Mouse (Mus musculus) heart, embryonic 12.5 days (tissue): ENCODE measurements around the gene Olfr1126. TPM values are rescaled to one million over a fixed set of nuclear protein-coding genes. Genes with fewer than 3 reads are reported as not detected.

ENCODE experiments used
- polyA plus RNA-seq: library from polyadenylated mRNA; unstranded; fragments of >200 nt; fragmentation: Nextera tagmentation; extraction: Ambion mirVana; gene quantifications from 2 replicates; pipeline ENCODE4 v1.2.1, GENCODE M21; 2016

The Olfr1126 gene
- polyA plus RNA-seq, 1 experiment from 2014 or later, result not detected

Other genes starting within 250 kb of the Olfr1126 start
- gene Olfr1113, start 245.0 kb upstream of the Olfr1126 start, polyA plus RNA-seq, result not detected in 2 replicates
- gene Olfr1115, start 205.9 kb upstream of the Olfr1126 start, polyA plus RNA-seq, result not detected in 2 replicates
- not detected in 2 replicates for gene Olfr1116, start 186.4 kb upstream of the Olfr1126 start, polyA plus RNA-seq
- gene Olfr1118, start 146.4 kb upstream of the Olfr1126 start, polyA plus RNA-seq, result not detected in 2 replicates
- not detected in 2 replicates for gene Olfr1120, start 99.1 kb upstream of the Olfr1126 start, polyA plus RNA-seq
- not detected in 2 replicates for gene Olfr1121, start 84.1 kb upstream of the Olfr1126 start, polyA plus RNA-seq
- not detected in 2 replicates for gene Olfr1122, start 68.1 kb upstream of the Olfr1126 start, polyA plus RNA-seq
- gene Olfr1123, start 37.3 kb upstream of the Olfr1126 start, polyA plus RNA-seq, result not detected in 2 replicates
- not detected in 2 replicates for gene Olfr1124, start 23.7 kb upstream of the Olfr1126 start, polyA plus RNA-seq
- gene Pramel7, start 43.1 kb downstream of the Olfr1126 start, polyA plus RNA-seq, result not detected in 2 replicates
- not detected in 2 replicates for gene Pramel6, start 52.6 kb downstream of the Olfr1126 start, polyA plus RNA-seq
- gene Olfr153, start 77.8 kb downstream of the Olfr1126 start, polyA plus RNA-seq, result not detected in 2 replicates
- gene Olfr1128, start 91.6 kb downstream of the Olfr1126 start, polyA plus RNA-seq, result not detected in 2 replicates
- not detected in 2 replicates for gene Olfr1129, start 119.9 kb downstream of the Olfr1126 start, polyA plus RNA-seq
- gene Olfr1130, start 152.2 kb downstream of the Olfr1126 start, polyA plus RNA-seq, result not detected in 2 replicates
- not detected in 2 replicates for gene Olfr1131, start 173.1 kb downstream of the Olfr1126 start, polyA plus RNA-seq
- gene Olfr1132, start 183.6 kb downstream of the Olfr1126 start, polyA plus RNA-seq, result not detected in 2 replicates
- gene Olfr1133, start 193.4 kb downstream of the Olfr1126 start, polyA plus RNA-seq, result not detected in 2 replicates
- gene Olfr1134, start 204.5 kb downstream of the Olfr1126 start, polyA plus RNA-seq, result not detected in 2 replicates
- not detected in 2 replicates for gene Olfr1135, start 219.7 kb downstream of the Olfr1126 start, polyA plus RNA-seq
- gene Olfr1136, start 240.0 kb downstream of the Olfr1126 start, polyA plus RNA-seq, result not detected in 2 replicates